Mouse (Mus musculus): ENCODE measurements at regions not wholly inside any gene's neighbourhood (a gene's known extent, or its start where the extent isn't known, plus 50 kb on each side); places are given as distances from the start of the nearest gene placed in this dataset.
A peak's percentile ranks its signal among the peaks of the same experiment; 100 is the strongest.

DNA sequence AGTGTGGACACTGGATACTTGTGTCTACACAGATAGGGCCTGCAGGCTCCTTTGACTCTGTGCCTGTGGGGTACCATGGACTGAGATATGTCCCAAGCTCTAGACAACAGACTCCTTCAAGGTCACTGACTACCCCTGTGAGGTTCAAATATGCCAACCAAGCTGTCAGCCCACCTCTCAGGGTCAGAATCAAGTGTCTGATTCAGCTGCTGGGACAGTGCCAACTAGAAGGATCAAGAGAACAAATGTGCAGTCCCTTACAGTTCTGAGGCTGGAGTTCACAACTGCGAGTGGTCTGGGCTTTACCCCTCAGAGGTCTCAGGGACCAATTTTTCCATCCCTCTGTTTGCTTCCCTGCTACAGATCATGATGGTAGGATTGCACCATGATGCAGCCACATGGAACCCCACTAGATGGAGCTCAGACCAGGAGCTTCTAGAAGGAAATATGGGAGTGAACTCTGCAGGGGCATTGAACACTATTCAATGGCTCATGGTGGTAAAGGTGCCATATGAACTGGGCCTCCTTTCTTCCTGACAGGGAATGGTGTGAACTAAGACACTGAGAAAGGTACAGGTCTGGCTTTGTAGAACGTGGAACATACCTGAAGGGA lies 581.8 kb upstream of the Mki67 start:
- H3K4me3 ChIP-seq (ENCODE audit: low read length): no peak overlapping the region
- no peaks in the 10 kb centered on the region for H3K27me3 ChIP-seq (ENCODE audit: insufficient read depth, low read length)
- no peak overlapping the region for H3K27ac ChIP-seq
- H3K9me3 ChIP-seq (ENCODE audit: low read length): no peaks in the 10 kb centered on the region
- 64% methylated on average over 2 of the region's 2 CpGs for whole genome bisulfite sequencing
- H3K9ac ChIP-seq (replicated peaks; ENCODE audit: low read length): no peak overlapping the region
- no peak for ATAC-seq
- no peak for DNase-seq (ENCODE audit: low spot score)
- peak; percentile 31; the same call in 1 of the 2 replicates for TF ChIP-seq CTCF (IDR thresholded peaks at IDR 0.05; ENCODE audit: low read depth)
- no peaks in the 10 kb centered on the region for H3K36me3 ChIP-seq (ENCODE audit: insufficient read depth, low read length)
- H3K4me1 ChIP-seq (ENCODE audit: insufficient read depth, low read length): no peaks in the 10 kb centered on the region
- H3K4me2 ChIP-seq (ENCODE audit: low read depth, low read length): no peak overlapping the region

DNA sequence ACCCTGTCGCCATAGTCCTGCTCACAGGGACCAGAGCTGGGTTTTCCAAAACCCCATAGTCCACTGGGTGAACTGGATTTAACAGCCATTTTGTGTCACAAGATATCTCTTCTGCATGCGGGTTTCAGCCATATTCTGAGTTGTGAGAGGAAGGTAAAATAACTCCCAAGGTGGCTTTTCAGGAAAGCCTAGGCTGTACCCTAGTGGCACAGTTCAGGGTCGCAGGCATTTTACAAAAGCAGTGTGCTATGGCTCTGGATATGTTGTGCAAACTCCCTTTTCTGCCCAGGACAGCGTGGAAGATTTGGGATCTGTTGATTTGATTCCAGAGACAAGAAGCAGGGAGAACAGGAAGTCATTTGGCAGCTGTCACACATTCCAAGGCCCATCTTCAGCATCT lies 588.3 kb upstream of the Mgmt start:
- Histone ChIP-seq H3K4me1 (ENCODE audit: insufficient read depth, low read length) (no peaks in the 10 kb centered on the region), H3K9me3 (ENCODE audit: low read length) (no peaks in the 10 kb centered on the region), H3K36me3 (ENCODE audit: insufficient read depth, low read length) (no peaks in the 10 kb centered on the region), H3K9ac (replicated peaks; ENCODE audit: low read length) (no peak overlapping the region), H3K27me3 (ENCODE audit: insufficient read depth, low read length) (no peaks in the 10 kb centered on the region), H3K4me2 (ENCODE audit: low read depth, low read length) (no peak overlapping the region), H3K4me3 (ENCODE audit: low read length) (no peak overlapping the region), H3K27ac (no peak overlapping the region)
- WGBS: 68% methylated on average over 4 of the region's 4 CpGs
- ATAC-seq (no peak), DNase-seq (ENCODE audit: low spot score) (no peak)
- peak; percentile 61 for TF ChIP-seq CTCF (IDR thresholded peaks at IDR 0.05; ENCODE audit: low read depth)

DNA sequence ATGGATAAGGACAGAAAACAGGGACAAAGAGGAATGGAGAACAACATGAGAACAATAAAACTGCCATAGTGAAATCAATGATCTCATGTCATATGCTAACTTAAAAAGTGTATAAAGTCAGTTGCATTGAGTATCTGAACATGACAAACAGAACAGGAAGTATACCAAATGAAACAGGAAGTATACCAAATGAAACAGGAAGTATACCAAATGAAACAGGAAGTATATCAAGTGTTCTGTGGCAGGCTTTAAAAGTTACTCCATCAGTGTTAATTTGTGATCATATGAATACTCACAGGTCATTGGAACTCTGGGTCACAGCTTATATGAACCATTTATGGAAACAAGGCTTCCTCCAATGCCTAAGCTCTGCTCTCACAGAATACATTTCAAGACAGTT lies 585.6 kb upstream of the Mgmt start:
- Histone ChIP-seq H3K27ac (no peak overlapping the region), H3K4me1 (ENCODE audit: insufficient read depth, low read length) (no peaks in the 10 kb centered on the region), H3K4me2 (ENCODE audit: low read depth, low read length) (no peak overlapping the region), H3K27me3 (ENCODE audit: insufficient read depth, low read length) (no peaks in the 10 kb centered on the region), H3K9me3 (ENCODE audit: low read length) (no peaks in the 10 kb centered on the region), H3K36me3 (ENCODE audit: insufficient read depth, low read length) (no peaks in the 10 kb centered on the region), H3K9ac (replicated peaks; ENCODE audit: low read length) (no peak overlapping the region), H3K4me3 (ENCODE audit: low read length) (no peak overlapping the region)
- no peak for ATAC-seq
- TF ChIP-seq CTCF (IDR thresholded peaks at IDR 0.05; ENCODE audit: low read depth): no peak
- DNase-seq (ENCODE audit: low spot score): no peak

DNA sequence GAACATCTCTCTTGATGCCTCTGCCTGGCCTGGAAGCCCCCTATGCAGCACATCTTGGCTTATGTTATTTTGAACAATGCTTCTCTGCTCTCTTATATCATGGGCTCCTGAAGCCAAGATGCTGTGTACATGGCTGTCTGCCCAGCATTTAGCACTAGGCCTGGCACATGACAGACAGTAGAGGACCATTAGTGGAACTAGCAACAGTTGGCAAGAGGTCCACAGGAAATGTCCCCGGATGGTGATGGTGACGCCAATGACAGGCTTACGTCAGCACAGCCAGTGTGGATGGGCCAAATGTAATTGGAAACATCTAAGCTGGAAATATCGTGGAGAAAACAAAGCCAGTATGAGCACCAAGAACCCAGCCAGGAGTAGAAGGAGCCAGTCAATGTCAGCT lies 567.1 kb upstream of the Mgmt start:
- TF ChIP-seq CTCF (IDR thresholded peaks at IDR 0.05; ENCODE audit: low read depth): no peak
- ATAC-seq: no peak
- WGBS: 58% methylated on average over 4 of the region's 4 CpGs

DNA sequence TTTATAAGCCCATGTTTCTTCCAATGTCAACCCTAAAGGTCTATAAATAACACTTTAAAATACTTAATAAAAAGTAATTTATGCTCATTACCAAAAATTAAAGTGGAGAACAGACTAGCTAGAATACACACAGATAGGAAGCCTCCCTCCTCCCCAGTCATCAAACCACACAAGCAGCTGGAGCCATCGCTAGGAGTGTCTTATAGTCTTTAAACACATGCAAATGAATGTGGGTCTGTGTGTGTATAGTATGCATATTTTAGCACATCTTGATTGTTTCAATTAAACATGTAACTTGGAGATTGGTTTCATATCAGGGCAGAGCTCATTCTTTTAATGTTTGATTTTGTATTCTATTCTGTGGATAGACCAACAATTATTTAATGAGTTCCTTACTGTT lies 564.0 kb upstream of the Mgmt start:
- no peaks in the 10 kb centered on the region for H3K27me3 ChIP-seq (ENCODE audit: insufficient read depth, low read length)
- H3K9ac ChIP-seq (replicated peaks; ENCODE audit: low read length): no peak overlapping the region
- no peaks in the 10 kb centered on the region for H3K9me3 ChIP-seq (ENCODE audit: low read length)
- TF ChIP-seq CTCF (IDR thresholded peaks at IDR 0.05; ENCODE audit: low read depth): no peak
- H3K27ac ChIP-seq: no peak overlapping the region
- WGBS: 50% methylated on average over 1 of the region's 1 CpGs
- H3K4me2 ChIP-seq (ENCODE audit: low read depth, low read length): no peak overlapping the region
- no peak overlapping the region for H3K4me3 ChIP-seq (ENCODE audit: low read length)
- H3K36me3 ChIP-seq (ENCODE audit: insufficient read depth, low read length): no peaks in the 10 kb centered on the region
- no peak for ATAC-seq
- no peaks in the 10 kb centered on the region for H3K4me1 ChIP-seq (ENCODE audit: insufficient read depth, low read length)
- no peak for DNase-seq (ENCODE audit: low spot score)

More for the DNA sequence above, 567.1 kb upstream of the Mgmt start:
- Histone ChIP-seq H3K4me2 (ENCODE audit: low read depth, low read length) (no peak overlapping the region), H3K36me3 (ENCODE audit: insufficient read depth, low read length) (no peaks in the 10 kb centered on the region), H3K9ac (replicated peaks; ENCODE audit: low read length) (no peak overlapping the region), H3K9me3 (ENCODE audit: low read length) (no peaks in the 10 kb centered on the region), H3K27me3 (ENCODE audit: insufficient read depth, low read length) (no peaks in the 10 kb centered on the region), H3K4me1 (ENCODE audit: insufficient read depth, low read length) (no peaks in the 10 kb centered on the region), H3K4me3 (ENCODE audit: low read length) (no peak overlapping the region), H3K27ac (no peak overlapping the region)
- no peak for DNase-seq (ENCODE audit: low spot score)

DNA sequence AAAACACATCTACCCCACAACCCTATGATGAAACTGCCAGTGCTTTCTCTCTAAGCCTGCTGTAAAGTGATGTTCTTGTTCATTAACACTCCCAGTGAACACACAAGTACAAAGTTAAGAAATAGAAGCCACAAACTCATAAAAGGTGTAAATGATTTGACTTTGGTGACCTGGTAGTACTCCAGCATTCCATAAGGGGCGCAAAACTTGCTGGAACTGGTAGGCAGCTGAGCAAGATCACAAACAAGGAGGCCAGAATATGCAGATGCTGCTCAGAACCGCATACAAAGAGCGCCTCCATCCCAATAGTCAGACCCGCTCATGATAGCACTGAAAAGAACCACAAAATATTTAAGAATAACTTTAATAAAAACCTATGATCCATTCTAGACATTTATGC lies 561.6 kb upstream of the Mgmt start:
- Histone ChIP-seq H3K27me3 (ENCODE audit: insufficient read depth, low read length) (no peaks in the 10 kb centered on the region), H3K4me2 (ENCODE audit: low read depth, low read length) (no peak overlapping the region), H3K9ac (replicated peaks; ENCODE audit: low read length) (no peak overlapping the region), H3K36me3 (ENCODE audit: insufficient read depth, low read length) (no peaks in the 10 kb centered on the region), H3K4me1 (ENCODE audit: insufficient read depth, low read length) (no peaks in the 10 kb centered on the region), H3K4me3 (ENCODE audit: low read length) (no peak overlapping the region), H3K27ac (no peak overlapping the region), H3K9me3 (ENCODE audit: low read length) (no peaks in the 10 kb centered on the region)
- 64% methylated on average over 4 of the region's 4 CpGs for WGBS
- peak; percentile 58 for TF ChIP-seq CTCF (IDR thresholded peaks at IDR 0.05; ENCODE audit: low read depth)
- ATAC-seq: no peak
- DNase-seq (ENCODE audit: low spot score): no peak

DNA sequence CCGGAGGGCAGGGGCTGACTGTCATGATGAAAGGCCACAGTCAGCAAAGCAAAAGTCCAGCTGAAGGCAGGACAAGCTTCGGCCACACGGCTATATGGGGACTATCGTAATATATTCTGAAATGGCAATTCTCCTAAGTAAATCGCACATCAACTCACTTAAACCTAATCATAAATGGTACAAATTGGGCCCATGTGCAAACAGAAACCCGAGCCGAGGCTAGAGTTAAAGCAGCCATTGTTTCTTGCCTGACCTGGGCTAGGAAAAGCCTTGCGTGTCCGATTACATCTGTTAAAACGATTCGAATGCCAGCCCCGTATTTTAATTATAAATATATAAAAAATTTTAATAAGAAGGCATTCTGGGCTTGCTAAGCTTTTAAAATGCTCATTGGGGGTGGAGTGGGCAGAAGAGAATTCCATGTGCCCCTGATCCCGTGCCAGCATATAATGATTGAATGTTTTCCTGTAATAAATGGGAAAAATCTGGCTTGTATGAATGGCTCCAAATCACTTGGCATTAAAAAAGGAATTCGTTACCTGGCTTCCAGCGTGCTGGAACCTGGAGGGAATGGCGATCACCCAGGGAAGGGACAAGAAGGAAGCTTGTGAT lies 552.7 kb upstream of the Mgmt start:
- WGBS: 57% methylated on average over 16 of the region's 16 CpGs
- H3K9ac ChIP-seq (replicated peaks; ENCODE audit: low read length): no peak overlapping the region
- peak overlapping the region; percentile 20; the same call in 1 of the 2 replicates for H3K27ac ChIP-seq
- TF ChIP-seq CTCF (IDR thresholded peaks at IDR 0.05; ENCODE audit: low read depth): no peak
- no peaks in the 10 kb centered on the region for H3K27me3 ChIP-seq (ENCODE audit: insufficient read depth, low read length)
- H3K36me3 ChIP-seq (ENCODE audit: insufficient read depth, low read length): no peaks in the 10 kb centered on the region
- ATAC-seq (no peak), DNase-seq (ENCODE audit: low spot score) (no peak)
- no peaks in the 10 kb centered on the region for H3K9me3 ChIP-seq (ENCODE audit: low read length)
- no peak overlapping the region for H3K4me2 ChIP-seq (ENCODE audit: low read depth, low read length)
- peaks cover 6% of the 10 kb centered on the region; the same call in 1 of the 2 replicates for H3K4me1 ChIP-seq (ENCODE audit: insufficient read depth, low read length)
- no peak overlapping the region for H3K4me3 ChIP-seq (ENCODE audit: low read length)

Data from hindbrain, postnatal 0 days (tissue).